Mouse (Mus musculus) embryo, embryonic 10 days (tissue): ENCODE results near the gene Mdga1.

ENCODE experiments used
- DNase-seq: peaks from one replicate; pipeline ENCODE4 v3.0.0-alpha.2; 2015; ENCODE audit warnings: low spot score

Gene Mdga1

DNA sequence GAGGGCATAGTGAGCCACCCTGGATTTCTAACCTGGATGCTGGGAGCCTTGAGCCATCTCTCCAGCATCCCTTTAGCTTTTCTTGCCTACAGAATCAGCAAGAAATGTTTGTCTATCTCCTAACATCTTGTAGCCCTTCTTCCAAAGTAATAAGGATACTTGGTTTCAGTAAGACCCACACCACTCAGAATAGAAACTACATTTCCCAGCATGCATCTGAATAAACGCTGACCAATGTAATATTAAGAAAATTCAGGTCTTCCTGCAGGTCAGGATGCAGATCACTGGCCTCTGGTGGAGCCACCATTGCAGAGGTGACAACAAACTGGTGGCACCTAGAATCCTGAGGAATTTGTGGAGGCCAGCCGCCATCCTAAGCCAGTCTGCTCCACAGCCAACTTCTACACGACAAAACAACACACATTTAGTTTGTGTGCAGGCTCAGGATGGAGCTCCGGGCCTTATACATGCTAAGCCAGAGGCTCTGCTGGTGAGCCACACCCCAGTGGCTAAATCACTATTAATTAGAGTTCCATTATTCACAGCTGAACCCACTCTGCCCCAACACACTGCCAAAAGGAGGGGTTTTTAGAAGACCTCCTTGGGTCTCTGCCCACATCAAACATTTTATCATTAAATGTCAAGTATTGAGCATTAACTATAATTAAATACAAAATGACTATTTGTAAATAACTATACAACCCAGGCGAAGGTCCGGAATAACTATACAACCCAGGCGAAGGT is 126.3 kb downstream of the Mdga1 start:
- DNase-seq = no peak

DNA sequence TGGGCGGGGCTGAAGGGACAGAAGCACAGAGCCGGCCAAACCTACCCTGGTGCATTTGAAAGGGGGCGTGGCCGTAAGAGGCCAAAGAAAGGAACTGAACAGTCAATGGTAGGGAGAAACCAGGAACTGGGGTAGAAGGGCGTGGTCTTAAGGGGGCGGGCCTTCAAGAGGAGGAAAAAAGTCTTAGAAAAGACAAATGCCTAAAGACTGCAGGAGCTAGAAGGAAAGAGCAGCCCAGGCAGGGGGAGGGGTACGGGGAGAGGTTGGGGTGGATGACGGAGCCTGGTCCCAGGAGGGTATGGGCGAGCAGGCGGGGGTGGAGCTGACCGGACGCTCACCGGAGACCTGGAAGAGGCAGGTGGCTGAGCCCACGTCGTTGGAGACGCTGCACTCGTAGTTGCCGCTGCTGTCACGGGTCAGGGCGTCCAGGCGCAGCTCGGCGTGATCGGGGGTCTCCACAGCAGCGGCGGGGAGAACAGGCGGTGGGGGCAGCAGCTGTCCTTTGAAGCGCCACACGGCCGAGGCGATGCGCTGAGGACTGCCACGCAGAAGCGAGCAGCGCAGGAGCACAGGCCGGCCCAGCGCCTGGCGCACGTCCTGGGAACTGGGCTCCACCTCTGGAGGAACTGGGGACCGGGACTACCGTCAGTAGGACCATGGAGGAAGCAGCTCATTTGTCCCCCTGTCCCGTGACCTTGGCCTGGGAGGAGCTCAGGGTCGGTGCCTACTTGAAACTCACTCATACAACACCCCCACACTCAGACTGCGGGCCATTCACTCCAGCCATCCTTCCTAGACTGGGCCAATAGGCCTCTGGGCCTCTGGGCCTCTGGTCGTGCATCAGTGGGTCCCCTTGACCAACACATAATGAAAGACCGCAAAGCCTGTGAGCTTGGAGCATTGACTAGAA is 127.9 kb downstream of the Mdga1 start:
- peak; percentile 83 for DNase-seq

DNA sequence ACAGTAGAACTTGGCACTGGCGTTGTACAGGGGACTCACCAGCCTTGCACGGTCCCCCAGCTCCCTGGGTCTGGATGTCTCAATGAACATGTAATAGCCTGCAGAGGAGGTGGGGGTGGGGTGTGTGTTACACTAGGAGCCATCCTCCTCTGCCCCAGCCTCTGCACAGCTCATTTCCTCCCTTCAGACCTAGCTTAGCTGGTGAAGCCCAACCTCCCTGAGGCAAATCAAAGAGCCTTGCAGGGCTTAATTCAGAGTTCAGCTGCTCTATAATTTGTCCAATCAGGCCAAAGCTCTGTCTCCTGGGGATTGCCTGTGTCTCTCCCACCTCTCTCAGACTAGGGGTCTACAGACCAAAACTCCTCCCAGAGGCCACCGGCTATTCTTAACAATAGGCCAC is 131.9 kb downstream of the Mdga1 start:
- DNase-seq = peak; percentile 54

DNA sequence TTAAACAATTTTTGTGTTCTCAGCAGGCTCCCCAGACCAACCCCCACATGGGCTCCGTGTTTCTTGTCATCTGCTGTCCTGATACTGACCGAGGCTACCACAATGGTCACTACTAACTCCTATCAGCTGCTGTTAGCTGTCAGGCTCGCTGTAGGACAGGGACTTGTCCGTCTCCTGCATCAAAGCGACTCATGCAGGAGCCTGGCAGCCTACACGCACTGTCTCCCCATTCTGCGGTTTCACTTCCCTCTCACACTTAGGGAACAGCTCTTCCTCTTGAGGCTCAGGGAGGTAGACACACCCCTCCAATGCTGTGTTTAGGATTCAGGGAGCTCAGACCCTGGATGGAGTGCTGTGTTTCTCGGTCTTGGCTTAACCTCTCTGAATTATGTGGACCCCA is 132.4 kb downstream of the Mdga1 start:
- DNase-seq = no peak

DNA sequence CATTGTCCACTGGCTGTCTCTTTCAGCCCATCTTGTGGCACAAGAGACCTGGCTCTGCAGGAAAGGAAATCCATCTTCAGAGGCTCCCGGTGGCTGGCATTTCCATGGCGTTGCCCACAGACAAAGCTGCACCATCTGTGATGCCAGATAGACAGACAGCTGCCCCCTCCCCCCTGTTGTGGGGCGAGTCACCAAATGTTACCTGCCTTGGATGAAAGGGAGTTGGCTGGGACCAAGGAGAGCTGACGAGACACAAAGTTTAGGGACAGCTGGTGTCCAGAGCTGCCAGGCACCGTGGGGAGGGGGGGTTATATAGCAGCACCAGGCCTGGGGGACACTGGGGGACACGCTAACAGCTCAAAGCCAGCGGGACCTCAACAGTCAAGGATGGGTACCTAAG is 135.1 kb downstream of the Mdga1 start:
- DNase-seq = no peak

DNA sequence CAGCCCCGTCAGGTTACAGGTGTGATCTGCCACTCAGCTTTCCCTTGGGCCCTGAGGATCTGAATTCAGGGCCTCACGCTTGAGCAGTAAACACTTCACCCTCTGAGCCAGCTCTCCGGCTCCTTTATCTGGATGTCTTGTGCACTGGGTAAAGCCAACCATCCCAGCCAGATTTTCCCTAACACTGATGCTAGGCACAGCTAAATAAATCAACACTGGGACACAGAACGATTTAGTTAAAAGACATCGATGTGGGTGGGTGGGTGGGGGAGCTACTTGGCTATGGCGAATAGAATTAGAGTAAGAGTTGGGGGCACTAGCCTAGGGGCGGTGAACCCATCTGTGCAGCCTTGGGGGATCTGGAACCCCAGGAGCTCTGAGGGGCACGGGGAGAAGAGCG is 135.6 kb downstream of the Mdga1 start:
- no peak for DNase-seq

DNA sequence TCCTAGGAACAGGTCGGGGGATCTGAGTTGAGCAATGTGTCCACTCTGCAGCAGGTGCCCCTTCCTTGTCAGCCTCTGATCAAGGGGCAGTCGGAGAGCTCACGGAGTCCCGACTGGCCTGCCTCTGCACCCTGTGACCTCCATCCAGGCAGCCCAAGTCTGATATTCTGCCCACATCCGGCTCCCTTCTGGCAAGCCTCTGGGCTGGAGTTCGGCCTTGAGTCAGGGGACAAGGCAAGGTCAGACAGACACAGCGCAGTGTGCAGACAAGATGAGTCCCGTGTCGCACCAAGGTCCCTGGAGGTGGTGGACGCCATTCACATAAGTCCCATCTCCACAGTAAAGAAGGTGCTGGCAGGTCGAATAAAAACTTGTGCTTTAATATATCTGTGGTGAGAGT is 138.2 kb downstream of the Mdga1 start:
- DNase-seq = no peak

DNA sequence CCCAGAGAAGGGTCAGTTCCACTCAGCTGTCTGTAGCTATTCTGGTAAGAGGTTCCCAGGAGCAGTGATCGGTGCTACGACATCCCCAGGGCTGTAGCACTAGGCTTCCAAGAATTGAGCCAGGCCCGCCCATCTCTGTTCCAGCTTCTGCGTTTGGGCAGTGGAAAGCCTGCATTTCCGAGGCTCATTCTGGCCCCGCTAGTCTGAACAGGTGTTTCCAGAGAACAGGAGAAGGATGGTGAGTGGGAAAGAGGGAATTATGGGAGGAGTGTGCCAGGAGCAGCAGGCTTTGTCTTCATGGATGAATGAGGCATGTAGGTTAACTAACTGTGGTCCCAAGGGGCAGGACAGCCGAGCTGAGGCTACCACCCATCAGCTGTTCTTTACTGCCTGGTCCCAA is 140.8 kb downstream of the Mdga1 start:
- DNase-seq = no peak

DNA sequence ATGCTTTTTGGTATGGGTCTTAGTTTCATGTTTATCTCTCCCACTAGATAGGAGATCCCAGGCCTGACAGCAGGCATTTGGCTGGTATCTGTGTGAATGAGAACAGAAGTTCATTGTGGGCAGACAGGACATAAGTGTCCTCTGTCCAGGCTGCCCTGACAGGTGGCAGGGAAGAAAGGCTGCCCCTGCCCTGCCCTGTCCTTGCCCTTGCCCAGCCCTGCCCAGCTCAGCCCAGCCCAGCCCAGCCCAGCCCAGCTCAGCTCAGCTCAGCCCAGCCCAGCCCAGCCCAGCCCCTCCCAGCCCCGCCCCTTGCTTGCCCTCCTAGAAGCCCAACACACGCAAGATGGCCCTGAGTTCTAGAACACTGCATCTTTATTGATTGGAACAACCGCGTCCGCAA is 142.3 kb downstream of the Mdga1 start:
- no peak for DNase-seq

DNA sequence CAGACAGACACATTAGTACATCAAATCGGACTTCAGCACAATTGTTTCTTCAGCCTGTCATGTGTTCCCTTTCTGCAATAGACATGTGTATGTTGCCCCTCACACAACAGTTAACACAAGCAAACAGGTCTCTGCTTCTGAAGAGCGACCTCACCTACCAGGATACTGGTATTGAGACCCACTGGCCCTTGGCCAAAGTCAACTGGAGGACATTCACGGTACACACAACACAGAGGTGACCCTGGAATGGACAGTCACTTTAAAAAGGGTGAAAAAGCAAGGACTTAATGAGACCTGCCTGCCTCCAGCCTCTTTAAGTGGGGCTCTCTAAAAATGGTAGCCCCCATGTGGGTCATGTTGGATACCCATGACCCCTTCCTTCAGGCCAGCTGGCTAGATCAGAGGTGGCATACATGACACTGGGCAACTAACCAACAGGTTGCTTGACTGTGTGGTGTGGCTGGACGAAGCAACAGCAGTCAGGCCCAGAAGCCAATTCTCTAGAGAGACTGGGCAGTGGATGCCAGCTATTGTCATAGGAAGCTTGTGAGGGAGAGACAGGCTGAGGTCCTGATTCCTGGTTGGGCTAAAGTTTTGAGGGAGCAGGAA is 145.3 kb downstream of the Mdga1 start:
- no peak for DNase-seq

DNA sequence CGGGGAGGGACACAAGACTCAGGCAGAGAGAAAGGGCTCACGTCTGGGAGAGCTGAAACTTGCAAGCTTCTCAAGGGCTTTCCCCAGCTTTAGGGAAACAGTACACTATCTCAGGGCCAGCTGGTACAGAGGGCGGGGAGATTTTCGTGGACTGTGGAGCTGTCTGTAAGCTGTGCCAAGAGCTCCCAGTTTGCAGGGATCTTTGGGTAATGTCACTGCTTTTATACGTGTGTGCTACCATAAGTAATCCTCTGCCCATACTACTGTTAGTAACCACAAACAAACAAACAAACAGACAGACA is 145.7 kb downstream of the Mdga1 start:
- DNase-seq = no peak

DNA sequence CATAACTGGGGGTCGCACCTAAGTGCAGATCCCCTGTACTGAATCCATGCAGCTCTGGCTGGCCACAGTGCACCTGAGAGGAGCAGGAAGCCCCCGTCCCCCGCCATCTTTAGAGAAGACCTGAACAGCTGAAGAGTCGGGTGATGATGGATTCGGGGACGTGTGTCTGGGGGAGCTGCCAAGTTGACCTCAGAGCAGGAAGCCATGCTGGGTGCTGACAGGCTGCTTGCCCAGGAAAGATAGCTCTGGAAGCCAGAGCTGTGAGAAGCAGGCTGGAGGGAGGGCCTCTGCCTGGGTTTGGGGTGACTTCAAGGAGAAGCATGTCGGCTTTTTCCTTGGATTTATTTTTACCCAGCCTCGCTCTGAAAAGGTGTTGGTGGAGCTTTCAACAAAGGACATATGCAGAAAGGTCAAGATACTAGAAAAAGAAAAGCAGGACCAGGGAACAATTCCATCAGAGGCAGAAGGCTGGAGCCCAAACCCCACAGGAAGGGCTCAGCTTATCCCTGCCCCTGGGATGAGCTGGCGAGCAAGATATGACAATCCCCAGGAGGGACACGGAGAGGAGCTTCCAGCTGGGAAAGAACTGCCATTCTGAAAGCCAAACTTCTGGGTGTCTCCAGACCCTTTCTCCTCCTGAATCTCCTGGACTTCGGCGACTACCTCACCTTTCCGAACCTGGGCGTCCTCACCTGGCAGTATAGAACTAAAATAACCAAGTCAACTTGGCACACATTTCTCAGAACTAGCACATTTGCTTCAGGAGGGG is 146.3 kb downstream of the Mdga1 start:
- DNase-seq = no peak

DNA sequence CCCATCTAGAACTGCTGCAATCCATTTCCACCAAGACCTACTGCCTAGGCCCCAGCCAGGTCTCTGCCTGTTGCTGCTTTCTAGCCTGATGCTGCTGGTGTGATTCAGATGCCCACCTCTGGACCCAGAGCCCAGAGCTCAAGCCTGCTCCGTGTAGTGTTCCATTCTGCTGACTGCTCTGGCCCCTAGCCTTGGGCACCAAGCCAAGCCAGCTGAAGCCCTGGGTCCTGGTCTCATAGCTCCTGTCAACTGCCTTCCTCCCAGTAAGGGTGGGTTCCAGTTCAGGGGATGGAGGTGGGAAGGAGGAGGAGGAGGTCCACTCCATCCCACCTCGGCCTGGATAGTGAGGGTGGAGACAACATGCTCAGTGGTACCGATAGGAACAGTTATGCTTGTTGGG is 150.3 kb downstream of the Mdga1 start:
- DNase-seq = no peak

DNA sequence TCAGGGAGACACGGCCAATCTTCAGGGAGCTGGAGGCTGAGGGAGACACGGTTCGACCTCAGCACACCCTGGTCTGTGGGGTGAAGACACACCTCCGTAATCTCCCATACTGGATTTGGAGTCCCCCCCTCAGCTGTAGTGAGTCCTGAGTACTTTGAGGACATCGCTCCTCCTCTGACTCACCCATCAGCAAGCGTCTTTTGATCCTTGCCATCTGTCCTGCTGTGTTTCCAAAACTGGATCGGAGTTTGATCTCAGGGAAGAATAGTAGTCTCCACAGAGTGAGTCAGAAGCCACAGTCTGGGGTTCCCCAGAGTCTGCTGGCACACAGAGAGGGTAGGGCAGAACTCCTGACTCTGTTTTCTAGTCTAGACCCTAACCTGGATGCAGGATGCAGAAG is 150.9 kb downstream of the Mdga1 start:
- no peak for DNase-seq

DNA sequence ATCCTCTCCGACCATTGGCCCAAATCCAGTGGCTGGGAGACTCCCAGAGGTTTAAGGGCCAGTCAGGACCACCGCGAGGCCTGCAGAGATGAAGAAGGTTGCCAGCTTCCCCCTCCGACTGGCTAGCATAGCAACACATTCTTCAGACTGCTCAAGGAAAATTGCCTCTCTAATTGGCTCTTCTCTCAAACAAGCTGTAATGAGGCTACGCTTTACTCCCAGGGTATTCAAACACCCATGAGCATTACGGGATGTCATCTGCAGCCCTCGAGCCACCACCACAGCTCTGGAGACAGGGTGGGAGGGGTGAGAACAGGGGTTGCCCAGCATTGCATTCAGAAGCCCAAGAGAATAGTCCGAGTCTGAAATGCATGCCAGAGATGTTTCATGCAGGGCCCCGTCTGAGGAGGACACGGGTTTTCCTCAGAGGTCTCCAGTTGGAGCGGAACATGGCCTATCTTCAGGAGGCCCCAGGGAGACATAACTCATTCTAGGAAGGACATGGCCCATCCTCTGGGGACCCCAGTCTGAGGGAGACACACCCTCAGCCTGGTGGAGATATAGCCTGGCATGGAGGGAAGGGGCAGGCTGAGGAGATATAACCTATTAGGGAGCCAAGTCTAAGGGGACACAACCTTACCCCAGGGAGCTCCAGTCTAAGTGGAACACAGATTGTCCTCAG is 151.5 kb downstream of the Mdga1 start:
- peak; percentile 21 for DNase-seq

DNA sequence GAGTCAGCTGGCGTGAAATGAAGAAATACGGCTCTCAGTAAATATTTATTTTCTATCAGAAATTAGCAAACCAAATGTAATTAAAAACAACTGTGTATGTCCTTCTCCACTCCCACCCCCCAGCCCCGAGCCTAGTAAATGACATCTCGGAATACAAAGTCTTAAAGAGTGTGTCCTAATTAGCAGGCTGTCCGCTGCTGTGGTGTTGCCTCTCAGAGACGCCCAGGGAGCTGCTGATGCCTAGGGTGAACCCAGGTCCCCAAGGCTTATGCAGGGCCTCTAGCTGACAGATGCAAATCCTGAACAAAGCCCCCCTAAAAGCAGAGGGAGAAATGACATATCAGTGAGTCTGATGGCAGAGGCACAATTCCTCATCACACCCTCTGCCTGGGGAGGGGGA is 155.1 kb downstream of the Mdga1 start:
- no peak for DNase-seq

DNA sequence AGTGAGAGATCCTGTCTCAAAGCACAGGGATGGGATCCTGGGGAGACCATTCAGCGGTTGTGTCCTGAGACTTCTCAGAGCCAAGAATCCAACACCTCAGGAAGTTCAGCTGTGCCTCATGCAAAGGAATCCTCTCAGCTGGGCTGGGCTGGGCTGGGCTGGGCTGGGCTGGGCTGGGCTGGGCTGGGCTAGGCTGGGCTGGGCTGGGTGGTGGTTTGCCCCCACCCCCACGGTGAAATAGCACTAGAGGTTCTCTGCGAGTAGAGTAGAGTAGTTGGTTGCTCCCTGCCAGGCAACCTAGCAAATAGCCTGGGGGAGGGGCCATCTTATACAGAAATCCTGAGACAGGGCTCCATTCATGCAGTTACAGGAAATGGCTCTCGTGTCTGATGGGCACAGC is 156.6 kb downstream of the Mdga1 start:
- no peak for DNase-seq

DNA sequence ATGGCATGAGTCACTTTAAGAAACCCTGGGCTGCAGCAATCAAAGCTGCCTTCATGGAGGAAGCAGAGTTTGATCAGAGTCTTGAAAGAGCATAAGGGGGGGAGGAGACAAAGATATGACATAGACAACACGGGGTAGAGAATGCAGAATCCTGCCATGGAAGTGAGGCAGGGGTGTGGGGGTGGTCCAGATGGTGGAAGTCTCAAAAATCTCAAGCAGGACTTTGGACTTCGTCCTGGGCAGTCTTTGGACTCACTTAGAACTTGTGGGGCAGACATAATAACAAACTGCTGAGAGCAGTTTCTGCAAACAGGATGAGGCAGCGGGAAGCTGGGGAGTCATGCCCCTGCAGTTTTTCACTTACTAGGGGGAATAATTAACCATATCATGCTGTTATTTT is 166.3 kb downstream of the Mdga1 start:
- DNase-seq = no peak

DNA sequence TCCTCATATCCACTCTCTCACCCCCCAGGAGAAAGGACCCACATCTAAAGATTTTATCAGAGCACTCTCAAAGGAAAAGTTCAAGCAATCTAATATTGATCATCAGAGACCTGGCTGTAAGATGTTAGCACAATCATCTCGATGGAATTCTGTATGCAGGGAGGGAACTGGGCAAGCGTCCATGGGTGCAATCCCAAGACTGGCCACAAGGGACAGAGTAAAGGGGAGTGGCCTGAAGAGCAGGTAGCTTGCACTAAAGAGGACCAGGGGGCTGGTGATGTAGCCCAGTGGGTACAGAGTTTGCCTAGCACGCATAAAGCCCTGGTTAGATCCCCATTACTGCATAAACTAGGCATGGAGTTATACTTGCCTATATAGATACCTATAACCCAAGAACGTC is 168.5 kb downstream of the Mdga1 start:
- peak; percentile 73 for DNase-seq

DNA sequence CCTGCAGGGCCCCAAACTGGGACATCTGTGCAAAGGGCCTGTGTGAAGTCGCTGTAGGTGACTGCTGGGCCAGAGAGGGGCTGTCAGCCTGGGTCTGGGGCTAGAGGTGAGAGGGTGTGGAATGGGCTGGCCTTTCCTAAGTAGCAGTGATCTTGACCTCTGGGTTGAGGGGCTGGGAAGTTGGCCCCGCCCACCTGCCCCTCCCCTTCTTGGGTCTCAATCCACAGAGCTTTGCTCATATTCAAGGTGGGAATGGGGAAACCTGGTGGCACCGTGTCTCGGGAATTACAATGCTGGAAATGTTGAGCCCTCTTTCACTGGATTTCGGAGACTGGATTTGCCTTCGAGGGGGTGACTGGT is 169.8 kb downstream of the Mdga1 start:
- DNase-seq = no peak

DNA sequence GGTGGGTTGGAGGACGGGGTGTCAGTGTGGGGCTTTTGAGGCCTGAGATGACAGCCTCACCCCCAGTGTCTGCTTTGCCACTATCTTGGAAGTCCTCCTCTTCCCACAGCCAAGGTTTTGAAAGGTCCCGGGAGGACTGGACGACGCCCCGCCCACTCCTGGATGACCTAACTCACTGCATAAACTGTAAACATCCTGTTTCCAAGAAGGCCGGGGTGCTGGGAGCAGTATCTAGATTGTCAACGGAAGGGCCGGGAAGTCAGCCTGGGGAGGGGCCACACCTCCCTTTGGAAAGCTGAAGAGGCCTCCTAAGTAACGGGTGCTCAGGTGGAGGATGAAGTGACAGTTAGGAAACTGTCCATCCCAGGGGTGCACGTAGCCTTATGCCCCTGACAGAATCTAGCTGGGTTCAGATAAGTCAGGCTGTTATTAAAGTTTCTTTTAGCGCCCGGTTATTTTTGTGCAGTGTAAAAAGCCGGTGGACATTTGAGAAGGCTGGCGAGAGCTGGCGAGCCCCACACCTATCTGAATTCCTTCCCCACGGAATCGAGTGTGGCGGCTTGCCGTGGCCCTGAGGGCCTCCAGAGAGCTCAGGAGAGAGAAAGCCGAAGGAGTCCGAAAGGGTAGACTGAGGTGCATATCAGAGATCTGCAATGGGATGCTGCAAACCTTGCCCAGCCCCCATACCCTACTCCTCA is 170.3 kb downstream of the Mdga1 start:
- DNase-seq = no peak
